Mouse (Mus musculus) cerebellum, adult 8-10 months (tissue): Measurements from ENCODE around the gene Reg1.
"Not testable (repeated sequence)": the region's sequence is repeated elsewhere in the genome, so short reads cannot be mapped to it uniquely, and the experiment has no call there.

Experiments
- DNase-seq: peaks from one replicate; pipeline ENCODE4 v3.0.0; 2022

Gene Reg1

DNA sequence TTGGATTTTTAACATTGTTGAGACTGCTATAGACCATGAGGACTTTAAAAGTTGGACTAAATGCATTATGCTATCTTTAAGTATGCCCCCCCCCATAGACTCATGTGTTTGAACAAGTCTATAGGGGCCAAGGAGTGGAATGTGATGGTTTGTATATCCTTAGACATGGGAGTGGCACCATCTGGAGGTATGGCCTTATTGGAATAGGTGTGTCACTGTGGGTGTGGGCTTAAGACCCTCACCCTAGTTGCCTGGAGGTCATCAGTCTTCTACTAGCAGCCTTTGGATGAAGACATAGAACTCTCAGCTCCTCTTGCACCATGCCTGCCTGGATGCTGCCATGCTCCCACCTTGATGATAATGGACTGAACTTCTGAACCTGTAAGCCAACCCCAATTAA lies at the start of gene Reg1:
Gene Reg1, plus strand, starts transcription at position 301 of the 400 bp plus-strand sequence.
- not testable (repeated sequence) for DNase-seq

DNA sequence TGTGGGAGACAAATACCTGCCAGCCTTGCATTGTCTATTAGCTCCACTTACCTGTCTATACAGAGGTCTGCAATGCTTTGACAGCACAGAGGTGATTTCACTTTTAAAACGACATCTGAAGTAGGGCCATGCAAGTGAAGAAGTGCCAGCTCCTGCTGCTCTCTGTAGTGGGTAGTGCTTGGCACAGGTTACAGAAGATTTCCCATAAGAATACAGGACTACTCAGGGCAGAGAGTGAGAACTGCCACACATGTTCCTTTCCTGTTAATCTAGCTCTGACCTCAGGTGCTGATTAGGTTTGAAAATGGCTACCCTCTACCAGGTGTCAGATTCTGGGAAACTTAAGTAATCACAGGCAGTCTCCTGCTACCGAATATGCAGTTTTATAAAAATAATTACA lies 43.7 kb upstream of the Reg1 start, which contains the start of gene Reg3d:
Gene Reg3d, minus strand, starts transcription at position 101 of the 400 bp plus-strand sequence.
- no peak for DNase-seq

DNA sequence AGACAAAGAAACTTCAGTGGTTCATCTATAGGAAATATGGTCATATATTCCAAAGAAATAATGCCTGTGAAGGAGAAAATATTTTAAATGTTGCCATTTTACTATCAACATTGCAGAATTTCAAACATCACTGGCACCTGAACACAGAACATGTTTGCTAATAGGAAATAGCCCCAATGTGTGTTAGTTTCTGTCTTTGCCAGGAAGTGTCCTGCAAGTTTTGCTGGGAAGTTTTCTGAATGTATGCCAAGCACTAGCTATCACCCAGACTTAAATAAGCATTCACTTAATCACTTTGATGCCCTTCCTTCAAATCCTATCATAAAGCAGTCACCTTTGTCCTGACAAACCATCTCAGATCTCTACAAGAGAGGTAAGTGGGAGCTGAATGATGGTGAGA lies 42.1 kb upstream of the Reg1 start, which contains the start of gene Reg3a:
Gene Reg3a, plus strand, starts transcription at position 301 of the 400 bp plus-strand sequence.
- no peak for DNase-seq

DNA sequence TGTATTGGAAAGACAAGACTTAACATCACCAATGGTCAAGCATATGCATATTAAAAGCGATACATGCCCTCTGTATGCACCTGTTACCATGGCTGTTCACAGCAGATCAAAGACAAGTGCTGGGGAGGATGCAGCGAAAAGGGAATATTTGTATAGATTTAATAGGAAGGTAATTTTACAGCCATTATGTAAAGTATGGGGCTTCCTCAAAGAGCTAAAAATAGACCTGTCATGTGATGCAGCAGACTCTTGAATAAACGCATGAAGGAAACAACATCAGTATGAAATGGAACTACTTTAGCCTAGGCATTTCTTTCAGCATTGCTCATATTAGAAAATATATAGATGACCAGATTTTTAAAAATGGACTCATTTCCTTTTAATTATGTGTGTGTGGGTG lies 36.9 kb upstream of the Reg1 start:
- no peak for DNase-seq

DNA sequence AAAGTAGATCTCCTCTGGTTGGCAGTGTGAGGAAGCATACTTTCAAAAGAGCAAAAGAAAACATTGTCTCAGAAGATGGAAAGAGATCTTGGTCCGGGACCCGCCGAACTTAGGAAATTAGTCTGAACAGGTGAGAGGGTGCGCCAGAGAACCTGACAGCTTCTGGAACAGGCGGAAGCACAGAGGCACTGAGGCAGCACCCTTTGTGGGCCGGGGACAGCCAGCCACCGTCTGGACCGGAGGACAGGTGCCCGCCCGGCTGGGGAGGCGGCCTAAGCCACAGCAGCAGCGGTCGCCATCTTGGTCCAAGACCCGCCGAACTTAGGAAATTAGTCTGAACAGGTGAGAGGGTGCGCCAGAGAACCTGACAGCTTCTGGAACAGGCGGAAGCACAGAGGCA lies 27.2 kb upstream of the Reg1 start, which contains the start of gene Reg2:
Gene Reg2, plus strand, starts transcription at position 301 of the 400 bp plus-strand sequence.
- not testable (repeated sequence) for DNase-seq

DNA sequence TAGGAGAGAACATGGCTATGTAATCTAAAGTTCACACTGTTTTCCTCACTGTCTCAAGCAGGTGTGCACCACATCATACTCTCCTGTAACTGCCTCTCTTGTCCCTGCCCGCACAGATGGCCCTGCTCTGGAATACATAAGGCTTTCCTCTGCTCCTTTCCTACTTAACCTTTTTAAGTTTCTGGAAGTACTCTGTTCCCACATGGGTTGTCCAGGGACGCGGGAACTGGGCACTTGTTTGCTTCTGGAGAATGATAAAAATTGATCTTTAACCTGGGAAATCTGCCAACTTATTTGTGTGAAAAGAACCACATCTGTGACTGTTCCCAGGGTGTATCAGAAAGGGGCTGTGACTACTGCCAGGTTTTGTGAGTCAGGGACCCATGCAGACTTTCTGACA lies 3.0 kb downstream of the Reg1 start:
- DNase-seq: no peak

DNA sequence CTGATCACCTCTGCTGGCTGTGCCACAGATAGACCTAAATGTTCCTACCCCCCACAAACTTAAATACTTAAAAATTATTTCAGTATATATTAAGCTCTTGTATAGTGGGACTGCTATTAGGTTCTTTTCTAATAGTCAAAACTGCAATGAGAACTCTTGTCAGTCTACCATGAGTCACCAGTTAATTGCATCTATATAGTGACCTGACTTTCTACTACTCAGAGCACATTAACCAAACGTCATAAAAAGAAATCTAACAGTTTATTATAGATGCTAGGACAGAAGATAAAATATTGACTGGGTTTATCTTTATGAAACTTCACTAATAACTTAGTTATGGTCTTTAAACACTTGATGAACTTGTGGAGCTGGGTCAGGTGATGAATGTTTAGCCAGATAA lies 24.7 kb downstream of the Reg1 start:
- DNase-seq: no peak

DNA sequence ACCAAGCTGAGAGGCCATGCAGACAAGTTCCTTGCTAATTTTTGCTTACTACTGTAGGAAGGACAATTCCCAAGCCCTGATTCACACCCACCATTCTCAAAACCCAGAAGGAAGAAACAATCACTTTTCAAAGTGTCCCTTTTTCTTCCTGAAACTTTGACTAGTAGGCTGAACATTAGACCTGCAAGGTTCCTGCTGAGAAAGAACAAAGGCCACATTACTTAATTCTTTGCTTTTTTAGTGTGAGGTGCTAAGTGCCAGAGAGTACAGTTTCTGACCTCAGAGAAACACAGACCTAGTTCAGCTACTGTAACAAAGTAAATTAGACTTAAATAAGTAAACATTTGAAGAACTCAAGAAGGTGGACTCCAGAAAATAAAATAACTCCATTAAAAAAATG lies 25.9 kb downstream of the Reg1 start:
- no peak for DNase-seq

DNA sequence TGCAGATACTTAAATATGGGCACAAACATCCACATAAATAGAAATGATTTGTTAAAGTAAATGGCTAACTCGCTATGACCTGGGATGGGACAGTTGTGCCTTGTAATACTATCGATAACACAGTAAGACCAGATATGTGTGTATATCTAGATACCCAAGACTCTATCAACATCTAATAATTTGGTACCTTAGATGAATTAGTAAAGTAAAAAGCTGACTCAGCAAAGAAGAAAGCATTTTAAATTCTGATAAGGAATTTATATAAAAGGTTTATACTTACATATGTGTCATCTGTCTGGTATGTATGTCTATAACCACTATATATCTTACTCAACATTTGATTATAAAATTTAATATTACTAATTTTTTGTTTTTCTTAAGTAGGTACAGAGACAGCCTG lies 30.3 kb downstream of the Reg1 start:
- DNase-seq: no peak

DNA sequence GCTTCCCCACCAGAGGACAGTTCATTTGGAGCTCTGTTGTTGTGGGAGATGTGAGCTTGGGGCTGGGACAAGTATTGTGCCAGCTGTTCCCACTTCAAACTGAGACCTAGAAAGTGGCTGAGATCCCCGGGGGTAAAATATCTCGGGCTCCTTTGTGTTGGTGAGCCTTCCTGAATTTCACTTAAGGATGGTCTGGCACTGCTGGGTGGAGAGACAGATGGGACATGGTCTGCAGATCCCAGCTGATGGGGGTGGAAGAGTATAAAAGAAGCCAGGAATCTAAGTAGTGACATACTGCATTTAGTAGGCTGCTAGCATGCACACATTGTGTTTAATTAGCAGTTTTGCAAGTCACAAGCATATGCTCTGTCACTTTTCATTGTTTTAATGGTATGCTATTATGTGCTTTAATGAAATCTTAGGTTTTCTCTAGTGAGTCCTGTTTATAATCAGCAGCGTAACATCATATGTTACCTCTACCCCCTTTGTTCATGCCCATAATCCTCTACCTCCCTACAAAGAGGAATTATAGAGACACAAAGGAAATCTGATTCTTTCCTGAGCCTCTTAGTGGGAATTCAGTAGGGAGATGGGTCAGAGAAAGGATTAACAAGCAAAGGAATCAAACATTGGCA lies 37.8 kb downstream of the Reg1 start:
- DNase-seq: no peak

DNA sequence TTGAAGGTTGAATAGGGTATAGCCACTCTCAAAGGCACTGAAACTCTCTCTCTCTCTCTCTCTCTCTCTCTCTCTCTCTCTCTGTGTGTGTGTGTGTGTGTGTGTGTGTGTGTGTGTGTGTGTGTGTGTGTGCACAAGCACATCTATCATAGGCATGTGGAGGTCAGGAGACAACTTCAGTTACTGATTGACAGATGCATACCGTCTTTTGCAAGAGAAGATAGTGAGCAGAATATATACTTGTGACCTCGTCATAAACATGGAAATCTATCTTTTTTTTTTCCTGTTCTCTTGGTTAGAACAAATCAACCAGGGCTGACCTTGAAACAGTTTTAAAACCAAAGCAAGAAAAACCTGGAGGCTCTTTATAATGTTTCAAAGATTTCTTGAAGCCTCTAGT lies 39.8 kb downstream of the Reg1 start:
- DNase-seq: no peak

DNA sequence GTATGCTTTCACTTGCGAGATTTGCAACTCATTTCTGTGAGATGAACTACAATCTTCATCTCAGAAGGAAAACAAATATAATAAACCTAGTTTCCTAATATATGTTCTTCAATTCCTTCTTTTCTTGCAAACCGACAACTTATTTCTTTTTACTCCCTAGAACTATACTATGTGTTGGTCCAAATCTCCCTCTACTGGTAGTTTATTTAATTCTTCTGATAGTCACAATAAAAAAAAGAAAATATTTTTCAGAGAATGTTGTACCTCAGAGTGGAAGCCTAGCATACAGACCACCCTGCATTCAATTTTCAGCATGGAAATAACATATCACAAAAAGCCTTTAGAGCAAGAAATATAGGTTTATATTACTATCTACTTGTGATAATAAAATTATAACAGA lies 40.8 kb downstream of the Reg1 start:
- no peak for DNase-seq

DNA sequence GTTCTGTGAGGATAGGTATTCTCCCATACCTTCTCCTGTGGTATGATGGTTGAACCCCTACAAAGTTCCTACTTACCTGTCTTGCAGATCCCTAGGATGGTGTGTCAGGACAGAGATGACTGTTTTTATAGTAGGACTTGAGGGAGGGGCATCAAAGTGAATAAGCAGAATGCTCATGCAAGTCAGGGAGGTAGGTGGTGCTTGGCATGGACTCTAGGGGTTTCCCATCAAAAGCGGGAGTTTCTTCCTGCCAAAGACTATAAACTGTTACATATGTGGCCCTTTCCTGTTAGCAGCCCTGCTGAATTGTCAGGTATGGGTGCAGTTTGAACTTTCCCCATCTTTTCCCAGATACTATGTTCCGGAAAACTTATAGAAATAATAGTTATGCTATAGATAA lies 46.3 kb downstream of the Reg1 start, which contains the start of gene Reg3g:
Gene Reg3g, minus strand, starts transcription at position 101 of the 400 bp plus-strand sequence.
- DNase-seq: no peak

DNA sequence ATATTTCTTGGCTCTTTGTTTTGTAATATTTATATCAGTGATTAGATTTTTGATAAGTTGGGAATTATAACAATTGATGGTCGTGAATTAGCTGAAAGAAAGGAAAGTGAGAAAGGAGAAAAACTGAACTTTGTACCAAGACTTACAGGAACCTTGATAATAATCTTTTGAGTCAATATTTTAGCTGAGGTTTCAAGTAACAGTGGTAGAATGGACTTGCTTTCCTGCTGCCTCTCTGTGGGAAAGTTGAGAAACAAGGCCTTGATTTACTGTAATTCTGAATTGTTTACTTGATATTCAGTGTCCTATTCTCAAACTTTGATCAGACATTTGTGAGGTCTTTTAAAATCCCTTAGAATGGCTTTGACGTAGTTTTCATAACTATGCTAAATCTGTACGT lies 46.8 kb downstream of the Reg1 start:
- DNase-seq: no peak
